Comparison of ENCODE assay signal across 8 mouse cellular contexts in the genomic region with DNA sequence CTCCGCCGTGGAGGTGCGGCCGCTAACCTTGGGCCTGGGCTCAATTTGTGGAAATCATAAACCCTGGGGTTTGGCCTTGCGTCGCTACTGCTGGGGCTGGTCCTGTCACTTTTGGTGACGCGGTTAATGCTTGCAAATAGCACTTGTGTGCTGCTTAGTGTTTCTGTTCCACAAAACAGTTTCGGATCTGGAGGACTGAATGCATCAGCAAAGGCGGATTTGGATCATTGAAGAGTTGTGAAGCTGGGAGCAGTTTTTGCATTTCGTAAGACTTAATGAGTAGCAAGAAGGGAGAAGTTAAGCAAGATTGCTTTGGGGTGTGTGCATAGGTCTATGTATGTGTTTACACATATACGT. TPM values are rescaled to one million over a fixed set of nuclear protein-coding genes. Genes with fewer than 3 reads are reported as not detected.
A peak's percentile ranks its signal among the peaks of the same experiment; 100 is the strongest.
DNase-seq lines count a peak whose midpoint lies in the region; ATAC-seq and TF ChIP-seq lines count a peak whose summit lies in the region.

No protein-coding gene starts in this region.

- no peak for DNase-seq in kidney, postnatal 14 days
- DNase-seq in ES-E14 (ENCODE audit: low read depth, low spot score): no peak
- DNase-seq in T-cell, adult 2 months (ENCODE audit: low spot score): no peak
- DNase-seq in gastrocnemius, postnatal 4 days (ENCODE audit: low spot score in 2 of 2): no peak

- peak overlapping the region; percentile 72 for H3K4me2 ChIP-seq in kidney, embryonic 15.5 days
- peak overlapping the region; percentile 81 for H3K4me2 ChIP-seq in forebrain, embryonic 12.5 days
- H3K4me2 ChIP-seq in intestine, embryonic 15.5 days (replicated peaks): peak overlapping the region; percentile 77

- no peaks in the 10 kb centered on the region for H3K36me3 ChIP-seq in kidney, embryonic 15.5 days
- H3K36me3 ChIP-seq in ES-E14 (ENCODE audit: control insufficient read depth, insufficient read depth, low read length, poor library complexity, severe bottlenecking): no peaks in the 10 kb centered on the region
- H3K36me3 ChIP-seq in forebrain, embryonic 12.5 days (replicated peaks): no peaks in the 10 kb centered on the region
- H3K36me3 ChIP-seq in intestine, embryonic 15.5 days: no peaks in the 10 kb centered on the region

- H3K27me3 ChIP-seq in kidney, embryonic 15.5 days: no peaks in the 10 kb centered on the region
- no peaks in the 10 kb centered on the region for H3K27me3 ChIP-seq in forebrain, embryonic 12.5 days
- no peaks in the 10 kb centered on the region for H3K27me3 ChIP-seq in intestine, embryonic 15.5 days (replicated peaks)

- H3K9me3 ChIP-seq in kidney, embryonic 15.5 days (replicated peaks): no peaks in the 10 kb centered on the region
- no peaks in the 10 kb centered on the region for H3K9me3 ChIP-seq in ES-E14 (ENCODE audit: control insufficient read depth, insufficient read depth, low read depth, low read length)
- H3K9me3 ChIP-seq in forebrain, embryonic 12.5 days: no peaks in the 10 kb centered on the region
- no peaks in the 10 kb centered on the region for H3K9me3 ChIP-seq in intestine, embryonic 15.5 days

- H3K4me1 ChIP-seq in kidney, embryonic 15.5 days: peaks cover 24% of the 10 kb centered on the region
- 0 out of 4 replicates have a peak, but pooled peaks cover 0 to 2% of the 10 kb centered on the region in 2 experiments for H3K4me1 ChIP-seq in ES-E14 (ENCODE audit: control insufficient read depth in 2 of 2, insufficient read depth in 2 of 2, low read length in 2 of 2, poor library complexity in 1 of 2)
- peaks cover 25% of the 10 kb centered on the region for H3K4me1 ChIP-seq in forebrain, embryonic 12.5 days
- H3K4me1 ChIP-seq in intestine, embryonic 15.5 days (replicated peaks): peaks cover 10% of the 10 kb centered on the region; the same call in 1 of the 2 replicates

- peak overlapping the region; percentile 95 for H3K27ac ChIP-seq in kidney, embryonic 15.5 days
- no peak overlapping the region for H3K27ac ChIP-seq in ES-E14 (ENCODE audit: insufficient read depth, low read depth, low read length, poor library complexity, severe bottlenecking)
- H3K27ac ChIP-seq in forebrain, embryonic 12.5 days: peak overlapping the region; percentile 92; the same call in 1 of the 2 replicates
- H3K27ac ChIP-seq in intestine, embryonic 15.5 days: peak overlapping the region; percentile 92

- peak overlapping the region; percentile 98 for H3K9ac ChIP-seq in kidney, embryonic 15.5 days
- H3K9ac ChIP-seq in ES-E14 (ENCODE audit: insufficient read depth, low read depth, low read length, poor library complexity, severe bottlenecking): peak overlapping the region; percentile 64; the same call in 1 of the 2 replicates
- H3K9ac ChIP-seq in forebrain, embryonic 12.5 days: peak overlapping the region; percentile 96
- H3K9ac ChIP-seq in intestine, embryonic 15.5 days: peak overlapping the region; percentile 91

- WGBS in kidney, embryonic 15.5 days: 4% methylated on average over 12 of the region's 12 CpGs
- WGBS in forebrain, embryonic 12.5 days: 4% methylated on average over 12 of the region's 12 CpGs
- WGBS in intestine, embryonic 15.5 days: under 1% methylated on average over 12 of the region's 12 CpGs

- peak overlapping the region; percentile 98 for H3K4me3 ChIP-seq in kidney, embryonic 15.5 days (replicated peaks)
- H3K4me3 ChIP-seq in ES-E14 (ENCODE audit: insufficient read depth in 1 of 2, low read depth in 1 of 2, low read length in 2 of 2, poor library complexity in 1 of 2, severe bottlenecking in 1 of 2): peak overlapping the region; percentile 74 to 95
- H3K4me3 ChIP-seq in forebrain, embryonic 12.5 days (replicated peaks): peak overlapping the region; percentile 93
- H3K4me3 ChIP-seq in intestine, embryonic 15.5 days (replicated peaks): peak overlapping the region; percentile 99

- in situ Hi-C loops in ES-E14 (cut with MboI; ENCODE audit: low sequenced_read_pairs in 2 of 2, unreplicated experiment in 2 of 2): no loop called here

- no peak for ATAC-seq in kidney, embryonic 15.5 days (replicated peaks; ENCODE audit: low FRiP score)
- ATAC-seq in forebrain, embryonic 12.5 days (ENCODE audit: low FRiP score): no peak
- no peak for ATAC-seq in intestine, embryonic 15.5 days
- peak; percentile 41 for ATAC-seq in megakaryocyte progenitor cell, adult 5-6 weeks (replicated peaks; ENCODE audit: poor library complexity)

TF ChIP-seq in ES-E14, 5 proteins besides CTCF, POLR2A, EP300 and RAD21:
- TF ChIP-seq MAFK (IDR thresholded peaks at IDR 0.05; ENCODE audit: insufficient read depth, low read depth, low read length) (no peak), CHD2 (IDR thresholded peaks at IDR 0.05; ENCODE audit: low read depth, low read length) (no peak), ZC3H11A (IDR thresholded peaks at IDR 0.05; ENCODE audit: borderline replicate concordance, low read depth, low read length) (no peak), HCFC1 (IDR thresholded peaks at IDR 0.05; ENCODE audit: borderline replicate concordance, insufficient read depth, low read length) (no peak), ZNF384 (IDR thresholded peaks at IDR 0.05; ENCODE audit: low read depth, low read length) (no peak)

RNA-seq across cellular contexts. Expression of a gene that starts 1.0 kb away (rescaled TPM):
- polyA plus RNA-seq in kidney, embryonic 15.5 days (2015; fragmentation: Nextera tagmentation; extraction: Ambion mirVana): 12.1 TPM in 2 replicates
- 9.4 and 9.9 TPM in 2 replicates for total RNA-seq in ES-E14 (2012; rRNA removed)
- polyA plus RNA-seq in forebrain, embryonic 12.5 days (2016; fragmentation: Nextera tagmentation; extraction: Ambion mirVana): 23.4 and 25.0 TPM in 2 replicates
- 6.6 and 7.8 TPM in 2 replicates for polyA plus RNA-seq in intestine, embryonic 15.5 days (2015; fragmentation: Nextera tagmentation; extraction: Ambion mirVana)
- 23.7 and 24.5 TPM in 2 replicates for total RNA-seq in megakaryocyte progenitor cell, adult 5-6 weeks (2015)
- total RNA-seq in megakaryocyte progenitor cell, adult 5-6 weeks (2017): 21.2 and 24.4 TPM in 2 replicates
- 10 to 100 TPM in 1 of 2 experiments, 1 to 10 TPM in 1; 9.8 to 10.6 TPM for total RNA-seq in gastrocnemius, postnatal 4 days (2021)
